Mouse (Mus musculus) lung, embryonic 14.5 days (tissue): Measurements from ENCODE around the gene Drosha. TPM values are rescaled to one million over a fixed set of nuclear protein-coding genes. Genes with fewer than 3 reads are reported as not detected.

Experiments
- ATAC-seq: fragments of 200-750 bp; cut with Nextera tagmentation; 2 replicates; pipeline ENCODE4 v1.8.0; 2017; ENCODE audit warnings: mild to moderate bottlenecking, moderate TSS enrichment, moderate library complexity; ENCODE audit not compliant: insufficient read depth
- DNase-seq: peaks from one replicate; pipeline ENCODE4 v3.0.0-alpha.2; 2015
- H3K27ac ChIP-seq: fragments of 300-500 bp; sonication (generic); 2 replicates; pipeline ENCODE4 v1.5.1; 2014; ENCODE audit warnings: low read depth, mild to moderate bottlenecking, moderate library complexity
- H3K27me3 ChIP-seq: fragments of 300-500 bp; sonication (generic); 2 replicates; pipeline ENCODE4 v1.6.1; 2014; ENCODE audit warnings: low read length, control low read depth; ENCODE audit not compliant: insufficient read depth
- H3K36me3 ChIP-seq: fragments of 300-500 bp; sonication (generic); 2 replicates; pipeline ENCODE4 v1.6.1; 2014; ENCODE audit warnings: control low read depth; ENCODE audit not compliant: insufficient read depth
- H3K4me1 ChIP-seq: fragments of 300-500 bp; sonication (generic); 2 replicates; pipeline ENCODE4 v1.6.1; 2014; ENCODE audit warnings: antibody characterized with exemption, control low read depth; ENCODE audit not compliant: insufficient read depth
- H3K4me2 ChIP-seq: fragments of 300-500 bp; sonication (generic); 2 replicates; pipeline ENCODE4 v1.6.1; 2014; ENCODE audit warnings: mild to moderate bottlenecking
- H3K4me3 ChIP-seq: fragments of 300-500 bp; sonication (generic); 2 replicates; pipeline ENCODE4 v1.5.1; 2014; ENCODE audit warnings: low read depth, low read length
- H3K9ac ChIP-seq: fragments of 300-500 bp; sonication (generic); 2 replicates; pipeline ENCODE4 v1.6.1; 2014
- H3K9me3 ChIP-seq: fragments of 300-500 bp; sonication (generic); 2 replicates; pipeline ENCODE4 v1.6.1; 2016; ENCODE audit warnings: low read depth, low read length, control low read depth
- CTCF ChIP-seq: IDR thresholded peaks from 2 replicates; pipeline ENCODE4 v1.5.1; 2016; ENCODE audit warnings: antibody characterized with exemption, low read depth
- WGBS: fragments of 180-500 bp; shearing (Covaris S2); extraction: QIAGEN DNeasy Blood & Tissue Kit; methylation state at CpG from one replicate; pipeline ENCODE4 v1.1.7; 2014; 5-methylcytosine and 5-hydroxymethylcytosine counted together
- polyA plus RNA-seq: library from polyadenylated mRNA; unstranded; fragments of >200 nt; fragmentation: Nextera tagmentation; extraction: Ambion mirVana; gene quantifications from 2 replicates; pipeline ENCODE4 v1.2.1, GENCODE M21; 2014

Gene Drosha
- polyA plus RNA-seq, 1 experiment from 2014 or later, result 42.3 TPM

- 92% methylated on average over 8 of the region's 8 CpGs for WGBS
- ATAC-seq, result no peak
These were observed 73.2 kb downstream of the Drosha start for GRCm38 (mm10) chr15:12897831-12898230.

DNA sequence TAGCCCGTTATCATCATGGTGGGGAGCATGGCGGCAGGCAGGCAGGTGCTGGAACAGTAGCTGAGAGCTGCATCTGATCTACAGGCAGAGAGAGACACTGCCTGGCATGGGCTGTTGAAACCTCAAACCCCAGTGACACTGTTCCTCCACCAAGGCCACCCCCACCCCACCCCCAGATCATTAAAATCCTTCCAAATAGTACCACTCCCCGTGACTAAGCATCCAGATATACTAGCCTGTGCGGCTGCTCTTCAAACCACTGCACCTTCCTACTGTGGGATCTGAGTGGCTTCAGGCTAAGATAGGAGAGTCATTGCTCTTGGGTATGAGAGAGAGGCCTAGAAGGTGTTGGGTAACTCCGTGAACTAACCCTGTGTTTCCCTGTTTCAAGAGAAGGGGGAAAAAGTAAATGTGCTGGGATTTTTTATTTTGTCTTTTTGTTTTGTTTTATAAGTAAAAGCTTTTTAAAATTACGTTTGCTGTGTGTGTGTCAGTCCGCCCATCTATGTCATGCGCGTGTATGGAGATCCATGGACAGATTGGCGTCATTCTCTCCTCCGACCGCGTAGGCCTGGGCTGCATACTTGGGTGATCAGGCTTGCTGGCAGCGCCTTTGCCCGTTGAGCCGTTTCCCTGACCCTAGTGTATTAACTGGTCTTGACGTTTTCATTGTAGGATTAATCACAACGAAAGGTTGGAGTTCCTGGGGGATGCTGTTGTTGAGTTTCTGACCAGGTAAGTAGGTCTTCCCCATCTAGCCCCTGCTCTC, 76.0 kb downstream of the Drosha start:
- TF ChIP-seq CTCF, result no peak
- Histone ChIP-seq H3K27me3 (no peaks in the 10 kb centered on the region), H3K4me1 (no peaks in the 10 kb centered on the region), H3K9ac (no peak overlapping the region), H3K4me2 (no peak overlapping the region), H3K27ac (no peak overlapping the region), H3K9me3 (no peaks in the 10 kb centered on the region), H3K4me3 (no peak overlapping the region), H3K36me3 (peaks cover 68% of the 10 kb centered on the region)
- DNase-seq (no peak), ATAC-seq (no peak)
- WGBS, result 90% methylated on average over 18 of the region's 18 CpGs

More at GRCm38 (mm10) chr15:12897831-12898230, 73.2 kb downstream of the Drosha start:
- TF ChIP-seq CTCF, result no peak
- no peak overlapping the region for H3K4me2 ChIP-seq
- no peak overlapping the region for H3K4me3 ChIP-seq
- no peaks in the 10 kb centered on the region for H3K4me1 ChIP-seq
- H3K36me3 ChIP-seq, result peaks cover 71% of the 10 kb centered on the region
- no peaks in the 10 kb centered on the region for H3K9me3 ChIP-seq
- H3K9ac ChIP-seq, result no peak overlapping the region
- no peak for DNase-seq
- no peak overlapping the region for H3K27ac ChIP-seq
- no peaks in the 10 kb centered on the region for H3K27me3 ChIP-seq

GRCm38 (mm10) chr15:12901197-12901570, 76.6 kb downstream of the Drosha start:
- ATAC-seq (no peak), DNase-seq (no peak)
- H3K4me1 ChIP-seq, result no peaks in the 10 kb centered on the region
- no peak overlapping the region for H3K4me2 ChIP-seq
- no peaks in the 10 kb centered on the region for H3K9me3 ChIP-seq
- H3K27ac ChIP-seq, result no peak overlapping the region
- H3K9ac ChIP-seq, result no peak overlapping the region
- 77% methylated on average over 8 of the region's 8 CpGs for WGBS
- no peak overlapping the region for H3K4me3 ChIP-seq
- H3K27me3 ChIP-seq, result no peaks in the 10 kb centered on the region
- peaks cover 65% of the 10 kb centered on the region for H3K36me3 ChIP-seq
- TF ChIP-seq CTCF, result no peak

GRCm38 (mm10) chr15:12904442-12904841, 79.8 kb downstream of the Drosha start:
- no peaks in the 10 kb centered on the region for H3K9me3 ChIP-seq
- H3K27ac ChIP-seq, result no peak overlapping the region
- ATAC-seq, result no peak
- DNase-seq, result no peak
- H3K4me1 ChIP-seq, result no peaks in the 10 kb centered on the region
- no peaks in the 10 kb centered on the region for H3K27me3 ChIP-seq
- no peak overlapping the region for H3K4me2 ChIP-seq
- no peak overlapping the region for H3K4me3 ChIP-seq
- H3K36me3 ChIP-seq, result peaks cover 57% of the 10 kb centered on the region
- WGBS, result 89% methylated on average over 6 of the region's 6 CpGs
- H3K9ac ChIP-seq, result no peak overlapping the region
- TF ChIP-seq CTCF, result no peak

GRCm38 (mm10) chr15:12907962-12908719, 83.5 kb downstream of the Drosha start:
- H3K27me3 ChIP-seq, result no peaks in the 10 kb centered on the region
- no peak for ATAC-seq
- H3K4me1 ChIP-seq, result no peaks in the 10 kb centered on the region
- no peak for TF ChIP-seq CTCF
- no peaks in the 10 kb centered on the region for H3K9me3 ChIP-seq
- WGBS, result 63% methylated on average over 19 of the region's 19 CpGs
- no peak overlapping the region; the same call in 1 of the 2 replicates for H3K27ac ChIP-seq
- H3K4me2 ChIP-seq, result no peak overlapping the region
- H3K4me3 ChIP-seq, result no peak overlapping the region
- no peak overlapping the region for H3K9ac ChIP-seq
- H3K36me3 ChIP-seq, result peaks cover 55% of the 10 kb centered on the region
- peak; percentile 3 for DNase-seq

DNA sequence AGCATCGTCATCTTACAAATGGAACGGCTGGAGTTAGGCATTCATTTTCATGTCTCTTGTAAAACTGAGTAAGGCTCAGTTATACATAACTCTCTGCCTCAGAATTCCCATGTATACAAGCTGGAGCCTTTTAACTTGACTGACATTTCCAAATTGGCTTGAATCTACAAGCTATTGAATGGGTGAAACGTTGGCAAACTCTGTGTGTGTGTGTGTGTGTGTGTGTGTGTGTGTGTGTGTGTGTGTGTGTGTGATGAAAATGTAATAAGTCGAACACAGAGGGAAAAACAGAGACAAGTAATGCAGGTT, 84.1 kb downstream of the Drosha start:
- H3K9me3 ChIP-seq, result no peaks in the 10 kb centered on the region
- H3K27ac ChIP-seq, result no peak overlapping the region; the same call in 1 of the 2 replicates
- no peak overlapping the region for H3K4me3 ChIP-seq
- TF ChIP-seq CTCF, result no peak
- ATAC-seq (no peak), DNase-seq (no peak)
- WGBS, result 56% methylated on average over 4 of the region's 4 CpGs
- no peak overlapping the region for H3K9ac ChIP-seq
- H3K4me1 ChIP-seq, result no peaks in the 10 kb centered on the region
- H3K27me3 ChIP-seq, result no peaks in the 10 kb centered on the region
- H3K4me2 ChIP-seq, result no peak overlapping the region
- H3K36me3 ChIP-seq, result peaks cover 53% of the 10 kb centered on the region

DNA sequence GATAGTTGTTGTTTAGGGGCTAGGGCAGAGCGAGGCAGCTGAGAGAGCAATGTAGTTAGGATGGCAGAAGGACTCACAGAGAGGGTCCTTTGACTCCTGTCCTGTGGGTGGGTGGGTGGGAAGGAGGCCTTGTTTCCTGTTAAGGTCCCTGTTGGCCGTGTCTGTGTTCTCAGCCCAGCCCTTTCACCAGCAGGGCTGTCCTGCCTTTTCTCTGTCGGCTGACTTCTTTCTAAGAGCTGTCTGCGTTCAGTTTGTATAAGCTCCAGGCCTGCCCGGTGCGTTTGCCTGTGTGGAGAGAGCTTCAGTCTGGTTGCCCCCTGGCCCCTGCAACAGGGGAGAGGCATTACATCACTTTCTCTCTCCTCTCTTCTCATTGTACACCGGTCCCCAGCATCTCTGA, 84.6 kb downstream of the Drosha start:
- DNase-seq, result no peak
- H3K4me1 ChIP-seq, result no peaks in the 10 kb centered on the region

More for the DNA sequence above, 84.6 kb downstream of the Drosha start:
- TF ChIP-seq CTCF, result no peak
- Histone ChIP-seq H3K27ac (no peak overlapping the region), H3K4me3 (no peak overlapping the region), H3K9me3 (no peaks in the 10 kb centered on the region), H3K36me3 (peaks cover 55% of the 10 kb centered on the region), H3K4me2 (no peak overlapping the region), H3K9ac (no peak overlapping the region), H3K27me3 (no peaks in the 10 kb centered on the region)
- WGBS, result 54% methylated on average over 7 of the region's 7 CpGs
- no peak for ATAC-seq
